Mouse (Mus musculus) urinary bladder, postnatal 14 days (tissue): Measurements from ENCODE around the gene Ntn3.

Experiments
- DNase-seq: peaks from one replicate; pipeline ENCODE4 v3.0.0; 2021; ENCODE audit warnings: low spot score

Gene Ntn3

DNA sequence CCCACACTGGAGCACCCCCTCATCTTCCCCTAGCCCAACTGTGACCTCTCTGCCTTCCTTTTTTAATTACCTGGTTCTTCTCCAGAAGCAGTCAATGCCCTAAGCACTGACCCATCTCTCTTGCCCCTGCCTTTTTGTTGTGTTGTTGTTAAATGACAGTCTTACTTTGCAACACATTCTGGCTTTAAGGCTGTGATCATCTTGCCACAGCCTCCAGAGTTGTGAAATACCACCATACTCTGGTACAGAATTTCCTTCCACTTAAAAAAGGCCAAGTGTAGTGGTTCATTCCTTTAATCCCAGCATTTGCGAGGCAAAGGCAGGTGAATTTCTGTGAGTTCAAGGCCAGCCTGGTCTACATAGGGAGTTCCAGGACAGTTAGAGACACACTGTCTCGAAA, 18.4 kb downstream of the Ntn3 start:
- DNase-seq: no peak

DNA sequence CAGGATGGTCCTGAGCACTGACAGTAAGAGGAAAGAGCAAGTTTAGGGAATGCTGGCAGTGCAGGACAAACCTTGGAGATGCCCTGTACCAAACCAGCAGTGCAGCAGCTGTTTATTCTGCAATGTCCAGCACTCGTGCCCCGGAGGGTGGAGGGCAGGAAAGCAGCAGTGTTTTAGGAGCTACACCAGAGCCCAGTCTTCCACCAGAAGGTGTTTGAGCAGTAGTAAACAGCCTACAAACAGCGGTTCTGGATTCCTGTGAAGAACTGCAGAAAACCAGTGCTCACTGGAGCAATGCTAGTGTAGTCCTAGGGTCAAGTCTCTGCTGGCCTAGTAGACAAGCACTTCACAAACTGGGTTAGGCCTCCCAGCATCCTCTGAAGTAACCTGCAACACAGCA, 35.1 kb downstream of the Ntn3 start:
- no peak for DNase-seq

DNA sequence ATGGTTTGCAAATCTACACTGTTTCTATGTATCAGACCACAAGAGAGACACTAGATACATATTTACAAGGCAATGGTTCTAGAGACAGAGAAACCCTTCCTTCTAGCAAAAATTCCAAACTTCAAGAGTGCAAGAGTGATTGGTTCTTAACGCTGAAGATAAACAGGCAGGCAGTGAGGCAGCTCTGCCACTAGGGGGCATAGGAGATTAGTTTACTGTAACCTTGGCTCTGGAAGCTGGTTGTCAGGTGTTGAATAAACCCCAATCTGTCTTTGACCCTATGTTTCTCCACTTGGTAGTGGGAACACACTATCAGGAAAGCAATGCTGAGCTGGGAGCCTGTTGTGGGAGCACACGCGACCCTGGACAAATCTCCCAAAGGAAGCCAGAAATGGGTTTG, 35.9 kb downstream of the Ntn3 start:
- peak; percentile 67 for DNase-seq

DNA sequence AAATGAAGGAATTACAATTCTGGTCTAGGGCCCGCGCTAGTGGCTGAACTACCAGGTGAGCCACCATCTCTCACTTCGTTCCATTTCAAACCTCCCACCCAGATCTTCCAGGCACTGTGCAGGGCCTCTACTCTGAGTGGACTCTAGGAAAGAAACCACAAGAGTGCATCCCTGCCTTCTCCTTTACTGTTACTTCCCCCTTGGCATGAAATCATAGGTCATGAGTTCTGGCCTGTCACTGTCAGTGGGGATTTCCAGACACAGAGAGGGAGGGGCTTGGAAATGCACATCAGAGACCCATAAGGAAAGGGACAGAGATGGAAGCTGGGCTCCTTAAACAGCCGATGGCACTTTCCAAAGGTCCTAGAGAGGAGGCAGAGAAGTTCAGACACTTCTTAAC, 37.6 kb downstream of the Ntn3 start:
- no peak for DNase-seq

DNA sequence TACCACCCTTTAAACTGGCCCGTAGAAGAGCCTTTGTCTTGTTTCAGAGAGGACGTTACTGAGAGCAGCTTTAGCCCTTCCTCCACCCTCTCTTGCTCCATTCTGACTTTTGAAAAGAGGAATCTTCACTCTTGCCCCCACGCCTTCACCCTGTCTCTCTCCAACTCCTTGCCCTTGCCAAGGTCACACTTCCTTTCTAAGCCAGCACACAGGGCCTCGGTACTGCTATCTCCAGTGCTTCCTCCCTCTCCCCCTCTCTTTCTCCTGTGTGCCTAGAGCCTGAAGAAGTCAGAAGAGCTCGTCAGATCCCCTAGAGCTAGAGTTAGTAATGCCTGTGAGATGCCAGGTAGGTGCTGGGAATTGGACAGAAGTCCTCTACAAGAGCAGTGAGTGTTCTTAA, 38.6 kb downstream of the Ntn3 start:
- no peak for DNase-seq

DNA sequence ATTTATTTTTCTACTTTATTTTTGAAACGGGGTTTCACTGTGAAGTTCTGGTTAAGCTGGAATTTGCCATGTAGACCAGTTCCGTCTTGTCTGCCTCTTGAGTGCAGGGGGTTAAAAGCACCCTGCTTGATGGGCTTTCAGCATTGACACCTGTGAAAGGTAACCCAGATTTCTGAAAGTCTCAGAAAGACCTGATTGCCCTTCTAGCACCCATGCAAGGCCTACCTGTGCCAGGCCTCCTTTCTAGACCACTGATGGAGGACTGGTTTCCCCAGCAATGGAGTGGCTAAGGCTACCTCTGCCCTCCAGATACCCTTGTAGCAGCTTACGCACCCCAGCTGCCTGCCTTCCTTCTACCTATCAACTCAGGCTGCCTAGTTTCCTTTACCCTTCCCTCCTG, 39.2 kb downstream of the Ntn3 start:
- no peak for DNase-seq

DNA sequence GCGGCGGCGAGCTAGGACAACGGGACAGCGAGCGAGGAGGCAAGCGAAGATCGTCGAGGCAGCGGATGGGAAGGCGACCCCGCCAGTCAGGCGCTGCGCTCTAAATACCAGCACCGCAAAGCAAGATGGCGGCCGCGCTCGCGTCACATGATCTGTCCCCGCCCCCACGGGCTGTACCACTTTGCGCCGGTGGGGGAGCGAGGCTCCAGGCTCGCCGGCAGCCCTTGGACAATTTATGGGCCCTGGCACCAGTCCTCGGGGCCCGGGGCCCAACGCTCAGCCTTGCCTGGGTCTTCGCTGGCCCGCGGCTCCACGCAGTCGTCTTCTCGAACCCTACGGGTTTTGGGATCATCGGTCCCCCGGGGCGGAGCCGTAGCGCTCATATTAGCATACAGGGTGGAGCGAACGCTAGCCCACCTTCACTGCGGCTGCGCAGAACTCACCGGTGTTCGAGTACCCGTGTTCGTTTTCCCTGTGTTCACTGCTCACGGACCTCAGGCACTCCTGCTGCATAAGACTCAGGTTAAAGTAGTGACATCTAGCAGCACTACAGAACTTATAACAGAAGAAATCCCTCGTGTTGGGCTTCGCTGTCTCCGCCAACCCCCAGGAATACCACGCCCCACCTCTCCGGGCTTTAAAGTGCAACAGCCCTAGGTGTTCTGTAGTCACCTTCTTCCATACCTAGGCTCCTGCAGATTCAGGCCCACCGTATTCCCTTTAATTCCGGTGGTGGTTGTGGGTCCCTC, 39.8 kb downstream of the Ntn3 start, which contains the start of gene Atp6v0c:
Gene Atp6v0c, minus strand, starts transcription at position 386 of the 749 bp plus-strand sequence.
- peak; percentile 95 for DNase-seq

DNA sequence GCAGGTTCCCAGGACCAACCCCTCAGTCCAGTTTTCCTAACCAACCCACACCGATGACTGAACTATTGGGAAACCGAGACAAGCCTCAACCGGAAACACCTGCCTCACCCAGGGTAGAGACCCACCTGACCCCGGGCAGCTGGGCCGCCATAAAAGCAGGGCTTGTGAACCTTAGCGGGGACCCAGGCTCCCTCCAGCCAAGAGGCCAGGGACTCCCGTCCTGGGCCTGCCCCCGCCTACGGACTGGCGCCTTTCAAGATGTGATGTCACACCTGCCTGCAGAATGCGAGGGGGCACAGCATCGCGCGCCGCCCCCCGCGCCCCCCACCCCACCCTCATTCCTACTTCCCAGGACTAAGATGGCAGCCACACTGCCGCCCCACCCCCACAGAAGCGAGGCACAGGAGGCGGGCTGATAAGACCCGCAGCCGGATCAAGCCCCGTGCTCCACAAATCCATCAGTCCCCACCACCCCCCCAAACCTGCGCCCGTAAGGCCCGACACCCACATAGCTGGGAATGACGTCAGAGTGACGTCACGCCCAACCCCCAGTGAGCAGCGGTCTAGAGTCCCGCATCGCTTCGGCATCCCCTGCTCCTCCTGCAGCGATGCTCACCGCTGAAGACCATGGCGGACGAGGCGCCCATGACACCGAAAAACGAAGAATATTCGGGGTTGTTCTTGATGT, 40.6 kb downstream of the Ntn3 start:
- DNase-seq: peak; percentile 58

DNA sequence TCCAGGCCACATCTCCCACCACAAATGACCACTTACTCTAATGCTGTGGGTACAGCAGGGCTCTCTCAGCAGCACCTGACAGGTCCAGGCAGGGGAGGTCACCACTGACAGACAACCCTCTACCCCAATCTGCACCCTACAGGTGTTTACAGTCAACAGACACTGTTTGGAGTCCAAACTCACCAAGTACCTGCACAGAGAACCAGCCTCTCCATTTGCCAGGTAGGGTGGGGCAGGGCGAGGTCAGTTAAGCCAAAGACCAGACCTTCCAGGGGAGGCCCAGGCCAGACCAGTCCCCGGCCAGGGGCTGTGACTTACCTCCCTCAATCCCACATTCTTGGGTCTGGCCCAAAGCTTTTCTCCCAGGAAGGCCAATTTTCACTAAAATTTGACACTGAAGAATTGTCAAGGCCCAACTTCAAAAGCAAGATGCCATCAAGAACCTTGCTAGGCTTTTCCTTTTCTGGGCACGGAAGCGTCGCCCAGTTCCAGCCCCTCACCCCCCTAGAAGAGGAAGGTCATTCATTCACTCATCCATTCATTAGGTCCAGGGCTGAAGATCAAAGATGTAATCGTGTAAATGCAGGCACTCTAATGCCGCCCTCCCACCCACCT, 41.3 kb downstream of the Ntn3 start:
- DNase-seq: no peak

DNA sequence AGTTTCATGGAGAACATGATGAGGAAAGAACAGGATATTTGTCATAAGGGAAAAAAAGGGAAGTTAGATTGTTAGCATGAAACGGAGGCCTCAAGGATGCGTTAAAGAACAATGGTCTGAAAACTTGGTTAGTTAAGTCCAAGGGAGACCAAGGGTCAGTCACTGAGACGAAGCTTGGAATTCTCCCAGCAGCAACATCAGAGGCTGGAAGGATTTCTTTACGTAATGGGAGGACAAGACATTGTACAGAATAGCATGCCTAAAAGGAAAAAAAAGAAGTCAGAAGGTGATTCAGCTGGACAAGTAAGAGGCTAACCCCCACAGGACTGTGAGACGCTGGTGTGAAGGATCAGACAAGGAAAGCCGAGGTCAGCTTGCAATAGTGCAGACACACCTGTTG, 42.2 kb downstream of the Ntn3 start:
- DNase-seq: no peak

DNA sequence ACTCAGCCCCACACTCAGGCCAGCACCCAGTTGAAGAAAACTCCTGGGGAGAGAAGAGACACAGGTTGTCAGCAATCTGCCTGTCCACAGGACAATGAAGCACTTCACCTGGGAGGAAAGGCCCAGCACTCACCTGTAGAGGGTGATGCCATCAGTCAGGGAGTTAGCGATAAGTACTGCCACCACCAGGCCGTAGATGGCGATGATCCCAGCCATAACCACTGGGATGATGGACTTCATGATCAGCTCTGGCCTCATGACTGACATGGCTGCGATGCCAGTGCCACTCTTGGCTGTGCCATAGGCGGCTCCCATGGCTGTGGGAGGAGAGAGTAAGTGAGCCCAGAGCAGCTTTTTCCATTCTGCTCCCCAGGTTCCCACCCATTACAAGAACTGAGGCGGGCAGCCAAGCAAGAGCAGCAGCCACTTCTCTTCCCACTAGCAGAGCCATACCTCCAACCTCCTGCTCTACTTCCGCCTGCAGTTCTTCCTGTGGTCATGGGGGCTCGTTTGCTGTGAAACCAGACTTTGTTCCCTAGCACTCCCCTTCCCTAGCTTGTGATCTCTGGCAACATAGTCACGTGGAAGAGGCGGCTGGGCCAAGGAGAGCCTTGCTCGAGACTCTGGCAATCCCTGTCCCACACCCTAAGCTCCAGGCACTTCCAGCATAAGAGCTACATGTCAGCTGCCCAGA, 44.6 kb downstream of the Ntn3 start:
- DNase-seq: no peak

DNA sequence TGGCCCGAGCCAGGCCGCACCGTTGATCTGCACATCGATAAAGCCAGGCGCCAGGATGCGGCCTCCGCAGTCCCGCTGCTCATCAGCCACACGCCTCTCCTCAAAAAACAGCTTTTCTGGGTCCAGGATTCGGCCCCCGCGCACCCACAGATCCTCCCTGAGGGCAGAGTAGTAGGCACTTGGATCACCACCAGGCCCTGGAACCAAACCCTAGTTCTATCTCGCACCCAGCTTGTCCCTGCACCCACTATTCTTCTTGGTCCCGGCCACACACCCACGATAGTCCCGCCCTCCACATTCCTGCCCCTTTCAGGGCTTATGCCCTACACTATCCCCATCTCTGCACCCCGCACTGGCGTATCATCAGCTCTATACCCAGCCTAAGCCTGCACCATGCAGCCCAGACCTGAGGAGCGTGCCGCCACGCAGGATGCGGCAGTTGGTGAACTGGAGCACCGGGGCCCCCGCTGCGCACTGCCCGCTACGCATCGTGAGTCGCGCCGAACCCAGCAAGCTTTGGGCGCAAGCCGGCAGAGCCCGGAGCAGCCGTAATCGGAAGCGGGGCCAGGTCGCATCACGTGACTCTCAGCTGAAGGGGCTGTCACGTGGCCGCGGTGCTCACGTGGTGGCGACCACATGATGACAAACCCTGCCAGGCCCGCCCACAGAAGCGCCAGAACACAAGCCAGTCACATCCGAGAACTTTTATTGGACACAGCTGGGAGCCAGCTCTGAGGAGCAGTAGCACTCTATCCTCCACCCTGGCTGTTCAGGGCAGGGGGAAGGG, 46.0 kb downstream of the Ntn3 start, which contains the start of gene Amdhd2:
Gene Amdhd2, minus strand, starts transcription at position 591 of the 787 bp plus-strand sequence.
- DNase-seq: peak; percentile 97

DNA sequence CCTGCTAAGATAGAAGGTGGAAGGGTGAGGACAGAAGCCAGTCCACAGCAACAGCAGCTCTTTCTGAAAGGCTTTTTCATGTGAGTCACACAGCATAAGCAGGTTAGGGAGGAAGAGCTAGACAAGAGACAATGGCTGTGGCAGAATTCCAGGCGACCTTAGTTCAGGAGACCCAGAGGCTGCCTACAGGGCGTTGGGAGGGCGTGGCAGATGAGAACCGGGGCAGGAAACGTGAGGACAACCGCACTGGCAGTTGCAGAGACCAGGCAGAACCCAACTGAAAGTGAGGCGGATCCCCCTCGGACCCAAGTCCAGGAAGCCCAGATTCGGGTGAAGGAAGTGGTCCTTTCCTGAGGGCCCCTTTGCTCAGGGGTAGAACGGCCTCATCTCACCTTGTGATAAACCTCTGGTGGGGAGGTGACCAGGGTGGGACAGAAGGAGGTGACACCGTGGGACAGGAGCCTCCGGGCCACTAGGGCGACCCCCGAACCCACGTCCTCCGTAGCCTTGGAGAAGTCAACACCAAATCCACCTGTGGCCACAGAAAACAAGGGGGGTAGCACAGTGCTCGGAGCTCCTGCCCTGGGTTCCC, 46.7 kb downstream of the Ntn3 start:
- peak; percentile 44 for DNase-seq

DNA sequence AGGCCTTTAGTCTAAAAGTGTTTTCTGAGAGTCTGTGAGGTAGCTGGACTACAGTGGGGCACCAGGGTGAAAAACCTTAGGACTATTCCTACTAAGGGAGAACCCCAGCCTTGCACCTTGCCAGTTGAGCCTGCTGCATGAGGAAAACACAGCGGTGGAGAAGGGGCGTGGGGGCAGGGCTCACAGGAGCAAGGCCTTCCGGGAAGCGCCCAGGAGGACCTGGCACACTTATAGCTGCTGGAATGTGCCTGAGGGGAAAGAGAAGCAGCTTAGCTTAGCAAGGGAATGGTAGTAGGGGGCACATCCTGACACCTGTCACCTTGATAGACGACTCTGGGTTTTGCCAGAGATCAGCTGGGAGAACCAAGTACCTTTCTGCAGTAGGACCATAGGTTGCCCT, 47.9 kb downstream of the Ntn3 start:
- no peak for DNase-seq

DNA sequence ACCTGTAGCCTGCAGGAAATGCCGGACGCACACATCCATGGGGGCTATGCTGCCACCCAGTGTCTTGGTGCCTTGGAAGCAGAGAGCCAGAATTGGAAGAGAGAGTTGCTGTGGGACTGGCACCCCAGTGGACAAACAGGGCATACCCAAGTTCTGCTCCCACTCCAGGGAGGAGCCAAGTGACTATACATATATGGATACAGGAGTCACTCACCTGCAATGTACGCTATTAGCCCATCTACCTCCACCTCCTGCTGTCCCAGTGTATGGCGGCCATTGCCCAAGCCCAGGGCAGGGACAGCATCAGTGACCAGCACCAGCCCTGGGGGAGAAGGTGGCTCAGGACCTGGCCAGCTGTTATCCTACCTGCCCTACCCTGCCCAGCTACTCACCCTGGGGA, 51.8 kb downstream of the Ntn3 start:
- no peak for DNase-seq

DNA sequence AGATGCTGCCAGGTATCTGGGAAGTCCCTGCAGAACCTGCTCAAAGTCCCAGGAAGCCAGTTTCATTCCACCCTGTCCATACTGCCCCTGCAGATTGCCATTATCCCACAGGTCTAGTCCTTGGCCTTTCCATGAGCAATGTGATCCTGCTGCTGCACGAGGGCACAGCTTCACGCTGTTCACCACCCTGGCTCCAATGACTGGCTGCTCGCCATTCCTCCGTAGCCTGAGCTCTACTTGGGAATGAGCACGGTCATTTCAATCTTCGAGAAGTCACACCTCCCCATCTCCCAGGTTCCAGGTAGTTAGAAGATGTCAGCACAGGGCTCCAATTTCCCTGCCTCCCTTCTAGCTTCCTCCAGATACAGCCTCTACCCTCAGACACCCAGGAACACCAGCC, 52.2 kb downstream of the Ntn3 start:
- no peak for DNase-seq

DNA sequence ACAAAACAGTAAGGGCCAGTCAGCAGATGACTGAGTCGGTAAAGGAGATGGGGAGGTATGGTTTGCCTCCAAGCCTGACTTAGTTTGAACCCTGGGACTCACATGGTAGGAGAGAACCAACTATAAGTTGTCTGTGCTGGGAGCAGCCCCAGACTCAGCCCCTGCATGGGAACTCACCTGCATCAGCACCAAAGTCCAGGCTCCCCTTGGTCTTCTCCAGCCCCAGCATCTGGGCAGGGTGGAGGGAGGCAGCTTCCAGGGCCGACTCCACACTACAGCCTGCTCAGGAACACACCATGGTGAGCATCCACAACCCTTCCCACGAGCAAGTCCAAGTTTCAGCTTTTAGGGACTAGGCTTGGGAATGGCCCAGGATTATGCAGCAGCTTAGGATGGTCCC, 52.9 kb downstream of the Ntn3 start:
- no peak for DNase-seq

DNA sequence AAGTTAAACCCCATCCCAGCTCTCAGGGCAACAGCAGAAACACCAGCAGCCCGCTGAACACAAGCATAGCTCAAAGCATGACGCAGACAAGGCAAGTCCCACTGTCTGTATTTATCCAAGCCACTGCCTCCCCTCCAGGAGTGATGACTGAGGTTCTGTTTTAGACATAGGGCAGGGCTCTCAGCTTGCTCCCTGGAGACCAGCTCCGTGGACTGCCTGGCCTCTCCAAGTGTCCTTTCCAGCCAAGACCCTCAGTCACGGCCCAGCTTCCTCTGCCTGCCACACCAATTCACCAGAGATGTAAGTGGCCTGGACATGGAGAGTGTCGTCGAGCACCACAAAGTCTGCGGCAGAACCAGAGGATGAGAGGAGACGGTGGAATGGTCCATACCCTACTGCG, 53.6 kb downstream of the Ntn3 start:
- DNase-seq: no peak

DNA sequence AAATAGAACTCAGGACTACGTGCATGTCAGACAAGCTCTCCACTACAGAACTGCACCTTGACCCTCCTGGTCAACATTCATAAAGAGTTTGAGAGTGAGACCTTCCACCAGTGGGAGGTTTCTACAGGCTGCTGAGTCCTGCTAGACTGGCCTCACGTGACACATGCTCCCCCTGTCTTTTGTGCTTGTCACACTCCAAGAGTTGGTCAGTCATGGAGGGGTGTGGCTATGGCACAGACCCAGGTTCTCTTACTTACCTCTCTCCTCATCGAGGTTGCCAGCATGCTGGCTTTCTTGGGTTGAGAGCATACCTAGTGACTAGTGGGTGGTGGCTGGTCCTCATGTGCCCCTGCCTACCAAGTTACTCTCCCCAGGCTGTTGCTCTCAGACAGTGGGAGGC, 54.9 kb downstream of the Ntn3 start:
- no peak for DNase-seq
